Mouse (Mus musculus) E14TG2a.4 (cell line): ENCODE results near the gene Gm11037.
"Not testable (repeated sequence)": the region's sequence is repeated elsewhere in the genome, so short reads cannot be mapped to it uniquely, and the experiment has no call there.

Source experiments
- H3K27me3 ChIP-seq: 2 replicates; pipeline ENCODE4 v1.6.1; 2014; ENCODE audit warnings: low read length, control low read depth; ENCODE audit not compliant: insufficient read depth
- H3K36me3 ChIP-seq: 2 replicates; pipeline ENCODE4 v1.6.1; 2014; ENCODE audit warnings: low read length, control low read depth; ENCODE audit not compliant: insufficient read depth
- H3K4me1 ChIP-seq: replicated peaks from 2 replicates; pipeline ENCODE4 v1.6.1; 2014; ENCODE audit warnings: low read depth, low read length, control low read depth
- H3K4me3 ChIP-seq: replicated peaks from 2 replicates; pipeline ENCODE4 v1.5.1; 2014; ENCODE audit warnings: mild to moderate bottlenecking, low read length
- H3K9me3 ChIP-seq: 2 replicates; pipeline ENCODE4 v1.6.1; 2014; ENCODE audit warnings: low read length, control low read depth
- CTCF ChIP-seq: conservative IDR thresholded peaks from 2 replicates; pipeline ENCODE4 v1.5.1; 2014; ENCODE audit warnings: low read length
- NANOG ChIP-seq: IDR thresholded peaks from 2 replicates; pipeline ENCODE4 v1.6.1; 2014; ENCODE audit warnings: borderline replicate concordance, low read length, mixed read lengths
- POU5F1 ChIP-seq: IDR thresholded peaks from 2 replicates; pipeline ENCODE4 v1.6.1; 2014; ENCODE audit warnings: low read length, borderline replicate concordance

Gm11037 gene

DNA sequence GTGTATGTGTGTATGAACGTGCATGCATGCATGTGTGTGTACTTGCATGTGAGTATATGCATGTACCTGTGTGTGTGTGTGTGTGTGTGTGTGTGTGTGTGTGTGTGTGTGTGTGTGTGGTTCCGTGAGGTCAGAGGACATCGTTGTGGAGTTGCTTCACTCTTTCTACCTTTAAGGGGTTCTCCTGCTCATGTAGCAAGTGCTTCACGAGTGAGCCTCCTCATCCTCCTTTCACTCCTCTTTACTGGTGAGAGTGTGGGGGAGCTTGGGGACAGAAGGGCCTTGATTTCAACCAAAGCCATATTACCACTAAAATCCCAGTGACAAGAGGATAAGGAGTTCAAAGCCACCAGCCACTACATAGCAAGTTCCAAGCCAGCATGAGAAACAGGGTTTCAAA lies 36.2 kb upstream of the Gm11037 start:
- H3K36me3 ChIP-seq: no peaks in the 10 kb centered on the region
- TF ChIP-seq CTCF (no peak), NANOG (no peak), POU5F1 (no peak)
- peak overlapping the region; percentile 58 for H3K4me3 ChIP-seq
- peaks cover 40% of the 10 kb centered on the region for H3K4me1 ChIP-seq
- H3K27me3 ChIP-seq: no peaks in the 10 kb centered on the region
- H3K9me3 ChIP-seq: no peaks in the 10 kb centered on the region

DNA sequence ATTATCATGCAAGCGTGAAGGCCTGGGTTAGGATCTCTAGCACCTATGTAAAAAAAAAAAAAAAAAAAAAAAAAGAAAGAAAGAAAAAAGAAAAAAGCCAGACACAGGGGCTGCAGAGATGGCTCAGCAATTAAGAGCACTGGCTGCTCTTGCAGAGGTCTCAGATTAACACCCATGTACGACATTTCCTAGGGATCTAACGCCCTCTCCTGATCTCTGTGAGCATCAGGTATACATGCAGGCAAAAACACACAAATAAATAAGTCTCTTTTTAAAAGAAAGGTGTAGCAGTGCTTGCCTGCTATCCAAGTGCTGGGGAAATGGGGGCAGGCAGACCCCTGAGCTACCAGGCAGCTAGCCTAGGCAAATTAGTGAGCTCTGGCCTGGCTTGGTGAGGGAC lies 31.8 kb upstream of the Gm11037 start:
- no peak for TF ChIP-seq POU5F1
- no peak for TF ChIP-seq CTCF
- no peak for TF ChIP-seq NANOG
- no peak overlapping the region for H3K4me3 ChIP-seq
- no peaks in the 10 kb centered on the region for H3K36me3 ChIP-seq
- peaks cover 37% of the 10 kb centered on the region for H3K4me1 ChIP-seq
- no peaks in the 10 kb centered on the region; the same call in 1 of the 2 replicates for H3K27me3 ChIP-seq
- no peaks in the 10 kb centered on the region for H3K9me3 ChIP-seq

- peaks cover 16% of the 10 kb centered on the region for H3K4me1 ChIP-seq
- no peak overlapping the region for H3K4me3 ChIP-seq
- TF ChIP-seq NANOG: no peak
- no peak for TF ChIP-seq CTCF
- TF ChIP-seq POU5F1: no peak
- H3K9me3 ChIP-seq: no peaks in the 10 kb centered on the region
- H3K36me3 ChIP-seq: no peaks in the 10 kb centered on the region
- H3K27me3 ChIP-seq: no peaks in the 10 kb centered on the region; the same call in 1 of the 2 replicates
These were observed 29.3 kb upstream of the Gm11037 start for GRCm38 (mm10) chr2:131104021-131104420.

DNA sequence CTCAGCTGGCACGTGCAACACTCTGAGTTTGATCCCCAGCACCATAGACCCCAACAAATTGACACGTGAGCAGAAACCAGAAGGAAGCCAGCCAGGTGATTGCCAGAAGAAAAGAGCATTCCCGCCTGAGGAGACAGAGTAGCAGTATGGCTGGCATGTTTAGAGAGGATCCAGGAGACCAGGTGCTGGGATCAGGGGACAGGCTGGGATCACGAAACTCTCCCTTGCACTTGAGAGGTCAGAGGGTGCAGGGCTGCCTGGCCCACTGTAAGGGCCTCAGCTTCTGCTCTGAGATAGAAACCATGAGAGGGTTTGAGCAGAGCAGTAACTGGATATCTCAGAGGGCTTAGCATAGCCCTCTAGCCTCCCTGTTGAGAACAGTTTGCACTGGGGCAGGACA lies 28.2 kb upstream of the Gm11037 start:
- not testable (repeated sequence) for H3K4me3 ChIP-seq, H3K9me3 ChIP-seq, H3K27me3 ChIP-seq, H3K36me3 ChIP-seq
- peaks cover 13% of the 10 kb centered on the region for H3K4me1 ChIP-seq

GRCm38 (mm10) chr2:131105989-131106388 lies 27.3 kb upstream of the Gm11037 start:
- H3K4me1 ChIP-seq: peaks cover 17% of the 10 kb centered on the region
- TF ChIP-seq POU5F1 (no peak), NANOG (no peak), CTCF (no peak)
- no peak overlapping the region for H3K4me3 ChIP-seq
- no peaks in the 10 kb centered on the region for H3K9me3 ChIP-seq
- H3K27me3 ChIP-seq: no peaks in the 10 kb centered on the region; the same call in 1 of the 2 replicates
- no peaks in the 10 kb centered on the region for H3K36me3 ChIP-seq

DNA sequence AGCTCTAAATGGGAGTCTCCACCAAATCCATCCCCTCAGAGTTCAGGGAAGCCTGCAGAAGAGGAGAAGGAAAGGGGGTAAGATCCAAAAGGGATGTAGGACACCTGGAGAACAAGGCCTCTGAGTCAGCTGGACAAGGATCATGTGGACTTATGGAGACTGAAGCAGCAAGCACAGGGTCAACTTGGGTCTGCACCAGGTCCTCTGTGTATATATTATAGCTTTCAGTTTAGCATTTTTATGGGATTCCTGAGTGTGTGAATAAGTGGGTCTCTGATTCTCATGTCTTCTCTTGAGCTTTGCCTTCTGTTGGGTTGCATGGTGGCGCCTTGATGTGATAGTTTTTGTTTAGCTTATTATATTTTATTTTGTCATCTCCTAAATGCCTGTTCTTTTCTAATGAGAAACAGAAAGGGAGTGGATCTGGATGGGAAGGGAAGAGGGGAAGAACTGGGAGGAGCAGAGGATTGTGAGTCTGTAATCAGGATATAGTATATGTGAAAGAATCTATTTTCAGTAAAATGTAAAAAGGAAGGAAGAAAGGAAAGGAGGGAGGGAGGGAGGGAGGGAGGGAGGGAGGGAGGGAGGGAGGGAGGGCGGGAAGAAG lies 14.2 kb upstream of the Gm11037 start:
- H3K4me3 ChIP-seq: no peak overlapping the region
- no peaks in the 10 kb centered on the region for H3K36me3 ChIP-seq
- TF ChIP-seq NANOG (no peak), POU5F1 (no peak), CTCF (no peak)
- H3K27me3 ChIP-seq: peaks cover 12% of the 10 kb centered on the region
- H3K9me3 ChIP-seq: peaks cover 17% of the 10 kb centered on the region
- no peaks in the 10 kb centered on the region for H3K4me1 ChIP-seq

DNA sequence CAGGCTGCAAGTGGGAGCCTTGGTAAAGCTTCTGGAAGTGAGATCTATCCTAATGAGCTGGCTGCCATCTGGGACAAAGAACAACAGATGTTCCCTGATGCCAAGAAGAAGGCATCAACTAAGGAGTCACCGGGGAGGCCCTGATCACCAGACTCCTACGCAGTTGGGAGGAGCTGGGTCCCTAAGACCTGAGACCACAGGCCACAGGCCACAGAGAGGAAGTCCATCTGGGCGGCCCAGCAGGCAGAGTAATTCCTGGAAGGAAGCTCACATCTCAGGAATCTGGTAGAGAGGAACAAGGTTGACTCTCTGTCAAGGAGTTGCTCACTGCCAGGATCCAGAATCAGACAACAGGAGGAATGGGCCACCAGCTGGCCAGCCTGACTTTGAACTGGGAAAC lies 9.1 kb upstream of the Gm11037 start:
- TF ChIP-seq CTCF: no peak
- TF ChIP-seq POU5F1: no peak
- TF ChIP-seq NANOG: no peak
- H3K4me1 ChIP-seq: peaks cover 26% of the 10 kb centered on the region
- no peaks in the 10 kb centered on the region for H3K9me3 ChIP-seq
- H3K4me3 ChIP-seq: no peak overlapping the region
- no peaks in the 10 kb centered on the region for H3K36me3 ChIP-seq
- H3K27me3 ChIP-seq: peaks cover 60% of the 10 kb centered on the region

GRCm38 (mm10) chr2:131125157-131125963 lies 7.9 kb upstream of the Gm11037 start:
- H3K9me3 ChIP-seq: no peaks in the 10 kb centered on the region

More at GRCm38 (mm10) chr2:131125157-131125963, 7.9 kb upstream of the Gm11037 start:
- Histone ChIP-seq H3K4me3 (no peak overlapping the region), H3K27me3 (peaks cover 64% of the 10 kb centered on the region), H3K36me3 (no peaks in the 10 kb centered on the region), H3K4me1 (peaks cover 26% of the 10 kb centered on the region)
- TF ChIP-seq CTCF: no peak
- no peak for TF ChIP-seq POU5F1
- TF ChIP-seq NANOG: no peak
